Mouse (Mus musculus) bone marrow, adult 2 months (tissue): ENCODE results near the gene Gm15517.

Source experiments
- CTCF ChIP-seq: fragments of 200-500 bp; IDR thresholded peaks from 2 replicates; pipeline ENCODE4 v1.5.1; 2011; ENCODE audit warnings: low read length, control low read depth; ENCODE audit not compliant: control insufficient read depth, insufficient read depth
- POLR2A ChIP-seq: fragments of 200-500 bp; IDR thresholded peaks from 2 replicates; pipeline ENCODE4 v1.6.1; 2011; ENCODE audit warnings: low read depth, mild to moderate bottlenecking, control low read depth, low read length, borderline replicate concordance; ENCODE audit not compliant: control insufficient read depth

- TF ChIP-seq CTCF (no peak), POLR2A (no peak)
These were observed 14.2 kb upstream of the Gm15517 start for GRCm38 (mm10) chr7:44246984-44247470.
